Mouse (Mus musculus): ENCODE data around the gene Wnt8b.

GRCm38 (mm10) chr19:44519152-44519551, 25.9 kb downstream of the Wnt8b start:
- TF ChIP-seq CTCF (IDR thresholded peaks at IDR 0.05; ENCODE audit: extremely low read depth, insufficient read length, insufficient replicate concordance, low read depth, low read length) (no peak), POLR2A (IDR thresholded peaks at IDR 0.05; ENCODE audit: low read depth, low read length) (no peak)

All from small intestine, adult 2 months (tissue).